Mouse (Mus musculus) lung, postnatal 36 days (tissue): ENCODE data around the gene Slc39a9.

Experiments used
- DNase-seq: peaks from one replicate; pipeline ENCODE4 v3.0.0; 2022; ENCODE audit warnings: mixed read lengths

The Slc39a9 gene

DNA sequence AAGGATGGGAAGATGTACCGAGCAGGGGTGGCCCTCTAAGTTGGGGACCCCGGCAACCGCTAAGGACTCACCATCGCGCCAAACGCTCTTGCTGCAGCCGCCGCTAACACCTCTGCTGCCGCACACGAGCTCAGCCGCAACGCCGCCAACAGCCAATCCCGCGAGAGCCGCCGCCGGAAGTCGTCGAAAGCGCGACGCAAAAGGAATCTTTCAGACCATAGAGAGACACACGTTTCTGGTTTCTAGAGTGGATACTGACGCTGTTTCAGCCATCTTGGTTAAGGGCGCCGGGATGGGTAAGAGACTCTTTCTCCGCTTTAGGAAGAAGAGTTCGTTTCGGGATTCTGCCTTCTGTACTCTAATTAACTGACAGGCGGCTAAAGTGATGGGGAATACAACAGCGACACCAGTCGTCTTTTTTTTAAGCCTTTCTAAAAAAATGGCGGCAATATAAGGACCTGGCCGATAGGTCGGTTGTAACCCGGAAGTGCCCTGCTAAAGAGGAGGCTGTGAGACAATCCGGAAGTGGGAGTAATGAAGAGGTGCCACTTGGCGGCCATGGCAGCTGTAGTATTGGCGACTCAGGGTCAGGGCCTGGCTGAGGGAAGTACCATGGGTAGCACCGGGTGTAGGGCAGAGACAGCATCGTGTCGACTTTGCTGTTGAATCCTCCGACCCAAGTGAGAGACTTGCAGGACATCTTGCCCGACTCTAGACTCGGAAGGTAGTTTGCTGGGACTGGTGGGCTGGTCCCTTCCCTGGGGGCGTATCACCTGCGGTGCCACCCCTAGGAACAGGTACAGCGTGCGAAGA is at the start of gene Slc39a9, which contains the start of gene Erh:
Gene Slc39a9 (plus strand): TSS at position 191 of the 813 bp plus-strand sequence.
Gene Erh (minus strand): TSS at position 649 of the 813 bp plus-strand sequence.
- peak; percentile 96 for DNase-seq

DNA sequence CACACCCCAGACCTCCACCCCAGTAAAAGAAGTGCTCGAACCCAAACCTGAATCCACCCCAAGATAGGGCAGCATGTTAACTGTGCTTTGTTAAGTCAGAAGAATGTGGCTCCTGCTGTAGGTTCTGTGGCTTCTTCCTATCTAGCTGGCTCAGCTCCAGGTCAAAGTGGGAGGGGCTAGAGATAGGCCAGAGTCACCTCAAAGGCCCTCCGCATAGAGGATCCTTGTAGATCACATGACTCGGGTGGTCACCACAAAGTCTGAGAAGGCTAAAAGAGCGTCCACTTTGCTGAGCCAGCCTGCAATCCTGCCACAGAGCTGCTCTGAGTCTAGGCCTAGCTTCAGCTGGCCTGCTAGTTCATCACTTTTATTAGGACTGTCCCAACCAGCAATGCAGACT is 49.5 kb upstream of the Slc39a9 start:
- DNase-seq, result peak; percentile 12

- DNase-seq, result no peak
These were observed 48.9 kb upstream of the Slc39a9 start for GRCm38 (mm10) chr12:80594781-80595180.

DNA sequence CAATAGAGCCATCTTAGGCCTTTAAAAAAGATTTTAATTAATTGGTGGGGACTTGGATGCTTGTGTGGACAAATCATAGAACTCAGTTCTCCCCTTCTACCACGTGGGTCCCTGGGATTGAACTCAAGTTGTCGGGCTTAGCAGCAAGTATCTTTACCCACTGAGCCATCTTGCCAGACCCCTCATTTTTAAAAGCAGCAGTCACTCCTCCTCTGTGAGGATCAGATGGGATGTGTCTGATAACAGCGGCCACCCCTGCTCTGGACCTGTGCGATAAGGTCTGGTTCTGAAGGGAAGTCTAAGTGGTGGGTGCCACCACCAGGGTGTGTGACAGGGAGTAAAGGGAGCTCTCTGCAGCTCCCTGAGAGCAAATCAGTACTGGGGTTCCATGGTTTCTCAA is 48.1 kb upstream of the Slc39a9 start:
- no peak for DNase-seq

GRCm38 (mm10) chr12:80595968-80596367 is 47.7 kb upstream of the Slc39a9 start:
- DNase-seq, result no peak

GRCm38 (mm10) chr12:80598236-80598635 is 45.4 kb upstream of the Slc39a9 start:
- no peak for DNase-seq

- peak; percentile 62 for DNase-seq
These were observed 44.9 kb upstream of the Slc39a9 start for GRCm38 (mm10) chr12:80598756-80599155.

GRCm38 (mm10) chr12:80601597-80602269 is 42.0 kb upstream of the Slc39a9 start:
- DNase-seq, result no peak

GRCm38 (mm10) chr12:80602432-80602831 is 41.3 kb upstream of the Slc39a9 start:
- DNase-seq, result no peak

DNA sequence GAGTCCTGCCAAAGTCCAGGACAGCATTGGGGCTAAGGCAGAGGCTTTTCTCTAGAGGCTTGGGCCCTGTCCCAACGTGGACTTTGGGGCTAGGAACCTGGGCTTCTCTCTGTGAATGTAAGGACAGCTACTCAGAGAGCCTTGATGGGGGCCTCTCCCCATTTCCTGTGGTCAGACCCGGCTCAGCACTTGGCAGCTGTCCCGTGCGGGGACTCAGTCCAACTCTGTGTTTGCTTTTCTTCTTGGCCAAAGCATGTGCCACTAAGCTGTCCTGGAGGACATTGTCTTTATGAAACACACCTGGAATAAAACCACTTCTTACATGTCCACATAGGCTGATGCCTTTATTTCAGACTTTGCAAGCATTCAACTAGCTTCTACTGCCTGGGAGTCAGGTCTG is 40.1 kb upstream of the Slc39a9 start:
- DNase-seq, result peak; percentile 86

- DNase-seq, result no peak
These were observed 39.5 kb upstream of the Slc39a9 start for GRCm38 (mm10) chr12:80604218-80604617.

DNA sequence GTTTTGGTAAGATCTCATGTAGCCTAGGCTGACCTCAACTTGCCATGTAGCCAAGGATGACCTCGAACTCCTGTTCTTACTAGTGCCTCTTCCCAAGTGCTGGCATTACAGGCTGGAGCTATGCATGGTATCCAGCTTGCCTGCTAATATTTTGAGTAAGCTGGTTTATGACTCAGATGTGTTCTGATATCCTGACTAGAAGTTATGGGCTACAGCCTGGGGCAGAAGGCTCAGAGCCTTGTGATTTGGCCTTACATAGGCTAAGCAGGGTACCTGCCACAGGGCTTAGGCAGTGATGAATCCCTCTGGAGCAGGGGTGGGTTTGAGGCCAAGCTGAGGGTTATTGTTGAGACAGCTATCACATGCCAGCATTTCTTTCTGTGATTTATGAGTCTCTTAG is 35.1 kb upstream of the Slc39a9 start:
- no peak for DNase-seq

GRCm38 (mm10) chr12:80609928-80610327 is 33.8 kb upstream of the Slc39a9 start:
- no peak for DNase-seq

DNA sequence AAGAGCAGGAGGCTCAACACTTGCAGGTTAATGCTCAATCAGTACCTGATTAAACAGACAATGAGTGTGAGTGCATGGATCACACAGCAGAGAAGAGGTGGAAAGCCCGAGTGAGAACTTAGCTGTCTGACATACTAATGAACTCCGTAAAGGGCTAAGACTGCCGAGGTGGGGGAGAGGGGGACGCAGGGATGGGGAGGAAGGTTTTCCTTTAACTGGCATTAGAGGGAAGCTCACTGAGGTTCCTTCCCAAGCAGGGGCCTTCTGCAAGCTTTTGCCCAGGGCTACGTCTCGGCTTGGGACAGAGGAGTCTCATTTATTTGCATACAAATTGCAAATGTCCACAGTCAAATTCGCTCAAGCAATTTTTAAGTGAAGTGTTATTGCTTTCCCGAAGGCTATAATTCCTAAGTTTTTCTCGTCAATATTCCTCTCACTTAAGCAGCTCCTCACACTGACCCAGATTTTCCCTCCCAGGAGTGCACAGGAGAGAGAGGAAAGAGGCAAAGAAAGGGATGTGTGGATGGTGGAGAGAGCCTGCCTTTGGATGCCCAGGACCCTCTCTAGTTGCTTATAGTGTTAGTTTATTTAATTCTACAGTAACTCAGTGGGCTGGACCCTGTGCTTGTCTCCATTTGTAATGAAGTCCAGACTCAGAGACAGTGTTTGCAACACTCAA is 31.4 kb upstream of the Slc39a9 start:
- no peak for DNase-seq

DNA sequence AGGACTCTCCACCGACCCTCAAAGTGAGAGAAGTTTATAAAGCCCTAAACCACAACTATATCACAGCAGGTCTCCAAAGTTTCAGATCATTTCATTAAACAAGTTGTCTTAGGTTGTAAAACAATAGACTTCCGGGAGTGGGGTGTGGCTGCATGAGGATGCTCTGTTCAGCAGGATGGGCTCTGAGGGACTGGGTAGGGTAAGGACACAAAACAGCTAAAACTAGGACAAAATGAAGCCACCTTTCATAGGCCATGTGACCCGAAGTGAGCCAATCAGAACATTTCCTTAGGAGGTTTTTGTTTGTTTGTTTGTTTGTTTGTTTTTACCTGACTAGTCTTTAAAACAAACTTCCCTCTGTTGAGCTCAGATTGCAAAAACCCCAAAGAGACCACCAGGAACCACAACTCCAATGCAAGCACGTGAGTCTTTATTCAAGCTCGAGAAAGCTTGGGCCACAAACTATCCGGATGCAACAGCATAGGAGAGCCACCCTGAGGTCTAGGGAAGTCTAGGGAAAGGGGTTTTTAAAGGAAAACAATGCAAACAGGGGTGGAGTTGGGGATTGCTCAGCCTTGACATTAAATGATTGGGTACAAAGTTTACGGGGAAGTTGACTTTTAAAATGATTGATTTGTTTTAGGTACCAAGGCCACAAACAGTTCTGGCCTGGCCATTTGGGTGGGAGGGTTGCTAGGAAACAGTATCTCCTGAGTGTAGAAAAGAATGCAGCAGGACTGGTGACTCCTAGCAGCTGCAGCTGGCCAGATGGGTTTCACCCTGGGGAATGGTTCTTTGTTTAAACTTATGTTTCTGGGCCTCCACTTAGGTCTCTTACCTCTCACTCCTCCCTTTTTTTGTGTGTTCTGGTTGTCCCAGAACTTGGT is 28.1 kb upstream of the Slc39a9 start:
- no peak for DNase-seq

DNA sequence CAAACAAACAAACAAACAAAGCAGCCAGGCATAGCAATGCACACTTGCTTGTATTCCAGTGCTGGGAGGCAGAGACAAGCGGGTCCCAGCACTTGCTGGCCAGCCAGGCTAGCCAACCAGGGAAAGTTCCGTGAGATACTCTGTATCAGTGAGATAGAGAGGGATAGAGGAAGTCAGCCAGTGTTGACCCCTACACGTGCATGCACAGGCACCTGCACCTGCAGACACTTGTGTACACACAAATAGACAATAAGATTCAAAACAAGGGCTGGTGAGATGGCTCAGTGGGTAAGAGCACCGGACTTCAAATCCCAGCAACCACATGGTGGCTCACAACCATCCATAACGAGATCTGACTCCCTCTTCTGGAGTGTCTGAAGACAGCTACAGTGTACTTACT is 23.2 kb upstream of the Slc39a9 start:
- DNase-seq, result no peak

DNA sequence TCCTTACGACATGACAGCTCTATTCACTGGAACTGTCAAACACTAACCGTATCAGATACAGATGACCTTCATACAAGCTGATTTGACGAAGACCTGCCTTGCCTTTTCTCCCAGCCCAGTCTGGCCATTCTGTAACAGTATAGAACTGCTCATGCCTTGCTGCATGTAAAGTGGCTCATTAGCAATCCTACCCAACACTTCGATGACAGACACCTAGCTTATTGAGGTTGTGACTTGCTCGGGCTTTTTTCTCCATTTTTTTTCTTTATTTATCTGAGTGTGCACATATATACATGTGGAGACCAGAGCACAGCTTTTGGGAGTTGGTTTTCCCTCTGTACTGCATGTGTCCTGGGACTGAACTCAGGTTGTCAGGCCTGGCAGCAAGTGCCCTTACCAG is 11.9 kb upstream of the Slc39a9 start:
- DNase-seq, result no peak

GRCm38 (mm10) chr12:80642725-80643692 is 674 bp upstream of the Slc39a9 start:
- DNase-seq, result peak; percentile 72

- DNase-seq, result no peak
These were observed 804 bp downstream of the Slc39a9 start for GRCm38 (mm10) chr12:80644506-80644868.

GRCm38 (mm10) chr12:80646377-80646776 is 2.7 kb downstream of the Slc39a9 start:
- DNase-seq, result no peak

DNA sequence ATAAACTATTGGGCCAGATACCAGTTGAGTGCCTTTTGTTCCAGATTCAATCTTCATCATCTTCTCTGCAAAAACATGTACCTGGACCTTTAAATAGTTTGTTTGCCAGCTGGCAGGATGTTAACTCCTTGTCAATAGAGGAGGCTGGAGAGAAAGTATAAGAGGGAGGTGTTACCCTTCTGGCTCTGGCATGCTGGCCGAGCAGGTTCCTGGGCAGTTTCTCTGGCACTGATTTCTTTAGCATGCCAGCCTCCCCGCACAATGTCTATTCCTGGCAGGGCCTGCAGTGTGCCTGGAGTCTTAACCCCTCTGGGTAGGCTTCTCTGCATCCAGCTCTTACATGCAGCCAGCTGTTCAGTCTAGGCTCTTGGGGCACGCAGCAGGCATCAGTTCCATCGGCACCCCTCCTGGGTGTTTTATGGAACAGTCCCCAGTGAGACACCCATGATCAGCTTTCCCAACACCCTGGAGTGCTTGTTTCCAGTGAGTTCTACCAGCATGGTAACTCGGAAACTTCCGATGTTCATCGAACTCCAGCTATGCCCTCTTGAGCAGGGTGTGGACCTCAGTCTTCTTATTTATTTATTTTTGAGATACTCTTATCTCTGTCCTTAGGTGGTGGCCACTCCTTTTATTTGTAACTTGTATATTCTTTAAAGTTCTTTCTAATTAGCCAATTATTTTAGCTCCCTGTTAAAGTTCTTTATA is 10.4 kb downstream of the Slc39a9 start:
- DNase-seq, result peak; percentile 83
